Mouse (Mus musculus) small intestine, adult 2 months (tissue): ENCODE measurements around the gene Gcc2.

Experiments
- CTCF ChIP-seq: fragments of 200-500 bp; IDR thresholded peaks from 2 replicates; pipeline ENCODE4 v1.5.1; 2012; ENCODE audit warnings: low read depth, mild to moderate bottlenecking, control low read depth, inconsistent platforms, low read length, moderate library complexity, mixed read lengths; ENCODE audit not compliant: insufficient replicate concordance, insufficient read length; ENCODE audit errors: extremely low read depth
- POLR2A ChIP-seq: fragments of 200-500 bp; IDR thresholded peaks from 2 replicates; pipeline ENCODE4 v1.6.1; 2012; ENCODE audit warnings: low read depth, mild to moderate bottlenecking, control low read depth, inconsistent platforms, low read length, moderate library complexity

DNA sequence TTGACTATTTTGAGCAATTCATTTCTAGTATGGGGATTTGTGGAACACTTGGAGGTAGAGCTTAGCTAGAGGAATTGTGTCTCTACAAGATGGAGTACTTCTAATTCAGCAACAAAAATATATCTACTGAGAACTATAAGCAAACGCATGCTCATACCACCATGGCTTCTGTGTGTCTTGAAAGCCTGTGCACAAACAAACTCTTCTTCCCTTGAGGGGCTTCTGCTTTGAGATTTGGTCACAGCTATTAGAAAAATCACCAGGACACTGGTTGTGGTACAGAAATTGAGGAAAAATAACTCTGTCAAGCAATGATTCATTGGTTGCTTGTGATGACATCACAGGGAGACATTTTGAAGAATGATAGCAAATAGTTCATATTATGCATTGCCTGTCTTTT is 39.9 kb upstream of the Gcc2 start:
- TF ChIP-seq POLR2A (no peak), CTCF (no peak)
